Mouse (Mus musculus): Measurements from ENCODE around the gene Prm3. TPM values are rescaled to one million over a fixed set of nuclear protein-coding genes. Genes with fewer than 3 reads are reported as not detected.

The Prm3 gene
- polyA plus RNA-seq, 1 experiment from 2014 or later, result not detected

DNA sequence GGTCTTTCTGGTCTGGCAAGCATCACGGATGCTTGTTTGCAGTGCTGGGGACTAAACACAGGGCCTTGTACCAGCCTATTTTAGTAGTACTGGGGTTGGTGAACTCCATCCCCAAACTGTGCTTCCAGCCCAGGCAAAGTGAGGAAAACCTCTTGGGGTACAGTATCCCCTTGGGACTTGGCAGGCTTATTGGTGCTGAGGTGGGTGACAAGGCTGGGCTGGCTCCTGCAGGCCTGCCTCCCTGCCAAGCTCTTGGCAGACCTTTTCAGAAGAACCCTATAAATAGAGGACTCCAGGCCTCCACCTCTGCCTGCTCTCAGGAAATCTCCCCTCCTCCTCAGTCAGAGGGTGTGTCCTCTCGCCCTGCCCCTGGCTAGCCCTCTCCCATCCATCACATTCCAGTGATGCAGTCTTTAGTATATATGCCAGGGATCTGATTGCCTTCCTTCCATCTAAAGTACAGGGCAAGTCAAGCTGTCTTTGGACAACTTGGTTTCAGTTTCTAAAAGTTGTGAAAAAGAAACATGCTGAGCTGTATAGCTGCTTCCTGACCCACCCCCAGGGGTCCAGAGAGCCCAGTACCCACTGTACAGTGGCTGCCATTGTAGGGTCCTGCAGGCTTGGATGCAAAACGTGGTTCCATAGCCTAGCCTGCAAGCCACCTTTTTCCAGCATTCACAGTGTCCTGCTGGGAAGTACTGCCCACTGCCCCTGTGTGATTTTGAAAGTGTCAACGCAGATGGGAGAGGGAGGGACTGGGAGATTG, 3.7 kb downstream of the Prm3 start:
- peak overlapping the region; percentile 88 for H3K27ac ChIP-seq (ENCODE audit: low read length)
- no peaks in the 10 kb centered on the region for H3K9me3 ChIP-seq (replicated peaks; ENCODE audit: control insufficient read depth, low read length)
- no peaks in the 10 kb centered on the region for H3K36me3 ChIP-seq (ENCODE audit: control insufficient read depth, insufficient read depth)
- no peak overlapping the region for H3K4me3 ChIP-seq (ENCODE audit: low read length)
- H3K9ac ChIP-seq (ENCODE audit: low read length), result no peak overlapping the region
- 0 out of 2 replicates have a peak, but pooled peaks have one; percentile 7 for ATAC-seq (replicated peaks; ENCODE audit: extremely low read depth, insufficient read depth, low FRiP score)
- H3K4me2 ChIP-seq (ENCODE audit: low read depth, low read length), result peak overlapping the region; percentile 97
- peaks cover 40% of the 10 kb centered on the region for H3K4me1 ChIP-seq (ENCODE audit: control insufficient read depth, insufficient read depth, low read length)
- WGBS, result 45% methylated on average over 4 of the region's 4 CpGs
- no peaks in the 10 kb centered on the region for H3K27me3 ChIP-seq (ENCODE audit: control insufficient read depth, insufficient read depth, low read length)

DNA sequence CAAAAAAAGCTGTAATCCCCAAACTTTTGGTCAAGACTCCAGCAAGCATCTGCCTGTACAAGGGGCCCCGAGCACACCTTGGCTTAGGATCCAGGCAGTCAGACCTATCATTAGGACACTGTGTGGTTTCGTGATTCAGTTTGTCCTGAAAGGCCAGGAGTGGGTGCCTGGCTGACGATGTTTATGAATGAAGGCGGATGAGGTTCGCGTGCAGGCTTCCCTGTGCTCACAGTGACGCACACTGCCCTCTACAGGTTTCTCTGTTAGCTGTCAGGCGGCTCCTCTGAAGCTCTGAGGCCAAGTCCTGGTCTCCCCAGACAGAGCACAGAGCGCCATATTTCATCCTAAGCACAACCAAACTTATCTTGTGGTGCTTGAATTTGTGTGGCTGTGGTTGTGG, 4.4 kb downstream of the Prm3 start:
- Histone ChIP-seq H3K9me3 (replicated peaks; ENCODE audit: control insufficient read depth, low read length) (no peaks in the 10 kb centered on the region), H3K4me3 (ENCODE audit: low read length) (peak overlapping the region; percentile 76), H3K4me2 (ENCODE audit: low read depth, low read length) (peak overlapping the region; percentile 97), H3K4me1 (ENCODE audit: control insufficient read depth, insufficient read depth, low read length) (peaks cover 46% of the 10 kb centered on the region), H3K27ac (ENCODE audit: low read length) (peak overlapping the region; percentile 88), H3K36me3 (ENCODE audit: control insufficient read depth, insufficient read depth) (no peaks in the 10 kb centered on the region), H3K9ac (ENCODE audit: low read length) (peak overlapping the region; percentile 70), H3K27me3 (ENCODE audit: control insufficient read depth, insufficient read depth, low read length) (no peaks in the 10 kb centered on the region)
- ATAC-seq (replicated peaks; ENCODE audit: extremely low read depth, insufficient read depth, low FRiP score), result peak; percentile 25
- 3% methylated on average over 9 of the region's 9 CpGs for WGBS

DNA sequence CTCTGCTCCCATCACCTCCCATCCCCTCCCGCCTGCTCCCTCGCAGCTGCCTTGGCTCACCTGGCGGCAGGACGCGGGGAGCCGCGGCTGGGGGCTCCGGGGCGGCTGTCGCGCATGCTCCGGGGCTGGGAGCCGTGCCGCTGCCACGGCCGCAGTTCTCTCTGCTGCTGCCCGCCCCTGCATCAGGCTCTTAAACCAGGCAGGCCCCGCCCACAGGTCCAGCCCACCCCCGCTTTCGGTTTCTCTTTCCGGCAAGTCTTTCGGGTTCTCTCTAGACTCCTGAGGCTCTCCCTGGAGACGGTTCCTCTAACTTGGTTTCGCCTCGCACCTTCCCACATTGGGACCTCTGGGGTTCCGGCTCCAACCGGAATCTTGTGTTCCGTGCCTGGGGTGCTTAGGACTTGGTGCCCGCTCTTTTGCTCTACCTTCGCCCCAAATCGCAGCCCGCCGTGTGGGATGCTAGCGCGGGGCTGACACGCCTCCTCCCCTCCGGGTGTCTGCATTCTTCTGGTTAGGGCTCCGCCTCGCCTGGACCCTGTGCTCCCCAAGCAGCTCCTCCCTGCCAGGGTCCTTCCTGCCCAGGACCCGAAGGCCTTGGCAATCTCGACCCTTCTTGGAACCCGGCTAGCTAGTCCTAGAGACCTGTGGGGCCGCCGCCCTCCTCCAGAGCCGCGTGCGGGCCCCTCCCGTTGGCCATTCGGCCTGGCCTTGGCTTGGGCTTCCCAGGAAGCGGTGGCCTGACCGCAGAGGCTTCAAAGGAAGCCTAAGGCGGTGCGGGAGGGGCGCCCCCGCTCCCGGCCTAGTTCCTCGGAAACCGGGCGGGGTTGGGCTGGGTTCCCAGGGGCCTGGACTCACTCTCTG, 5.1 kb downstream of the Prm3 start, which contains the start of gene Socs1:
Gene Socs1, minus strand, starts transcription at position 166 of the 861 bp plus-strand sequence.
- H3K4me3 ChIP-seq (ENCODE audit: low read length), result peak within 1 kb of the TSS; percentile 76
- H3K27ac ChIP-seq (ENCODE audit: low read length), result peak within 1 kb of the TSS; percentile 88
- H3K36me3 ChIP-seq (ENCODE audit: control insufficient read depth, insufficient read depth), result no peaks in the 10 kb centered on the region
- H3K27me3 ChIP-seq (ENCODE audit: control insufficient read depth, insufficient read depth, low read length), result no peaks in the 10 kb centered on the region
- ATAC-seq (replicated peaks; ENCODE audit: extremely low read depth, insufficient read depth, low FRiP score), result peak; percentile 77
- under 1% methylated on average over 57 of the region's 59 CpGs for WGBS
- peak within 1 kb of the TSS; percentile 97 for H3K4me2 ChIP-seq (ENCODE audit: low read depth, low read length)
- peaks cover 53% of the 10 kb centered on the region for H3K4me1 ChIP-seq (ENCODE audit: control insufficient read depth, insufficient read depth, low read length)
- H3K9ac ChIP-seq (ENCODE audit: low read length), result peak within 1 kb of the TSS; percentile 70
- H3K9me3 ChIP-seq (replicated peaks; ENCODE audit: control insufficient read depth, low read length), result no peaks in the 10 kb centered on the region

DNA sequence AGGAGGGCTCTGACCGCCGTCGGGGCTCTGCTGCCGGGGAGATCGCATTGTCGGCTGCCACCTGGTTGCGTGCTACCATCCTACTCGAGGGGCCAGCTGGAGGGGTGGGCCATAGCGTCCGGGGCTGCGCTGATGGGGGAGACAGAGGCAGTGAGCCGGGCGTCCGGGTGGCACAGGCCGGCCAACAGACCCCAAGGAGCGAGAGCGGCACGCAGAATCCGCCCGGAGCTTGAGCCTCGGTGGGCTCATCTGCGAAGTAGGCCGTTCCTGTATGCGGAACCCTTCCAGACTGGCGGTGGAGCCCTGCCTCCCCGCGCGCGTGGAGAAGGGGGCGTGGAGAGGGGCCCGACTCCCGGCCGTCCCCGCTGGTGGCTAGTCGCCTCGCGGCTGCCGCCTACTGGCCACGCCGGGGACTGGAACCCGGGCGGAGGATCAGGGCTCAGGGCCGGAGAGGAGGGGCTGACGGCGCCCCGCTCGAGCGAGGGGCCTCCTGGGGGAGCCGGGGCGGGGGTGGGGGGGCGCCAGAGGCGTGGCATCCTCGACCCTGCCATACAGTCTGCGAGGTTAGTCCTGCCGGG, 5.8 kb downstream of the Prm3 start:
- peak overlapping the region; percentile 88 for H3K27ac ChIP-seq (ENCODE audit: low read length)
- under 1% methylated on average over 45 of the region's 55 CpGs for WGBS
- H3K9ac ChIP-seq (ENCODE audit: low read length), result peak overlapping the region; percentile 70
- H3K4me2 ChIP-seq (ENCODE audit: low read depth, low read length), result peak overlapping the region; percentile 97
- peaks cover 54% of the 10 kb centered on the region for H3K4me1 ChIP-seq (ENCODE audit: control insufficient read depth, insufficient read depth, low read length)
- no peaks in the 10 kb centered on the region for H3K27me3 ChIP-seq (ENCODE audit: control insufficient read depth, insufficient read depth, low read length)
- H3K4me3 ChIP-seq (ENCODE audit: low read length), result peak overlapping the region; percentile 76
- no peaks in the 10 kb centered on the region for H3K36me3 ChIP-seq (ENCODE audit: control insufficient read depth, insufficient read depth)
- H3K9me3 ChIP-seq (replicated peaks; ENCODE audit: control insufficient read depth, low read length), result no peaks in the 10 kb centered on the region
- ATAC-seq (replicated peaks; ENCODE audit: extremely low read depth, insufficient read depth, low FRiP score), result peak; percentile 63

DNA sequence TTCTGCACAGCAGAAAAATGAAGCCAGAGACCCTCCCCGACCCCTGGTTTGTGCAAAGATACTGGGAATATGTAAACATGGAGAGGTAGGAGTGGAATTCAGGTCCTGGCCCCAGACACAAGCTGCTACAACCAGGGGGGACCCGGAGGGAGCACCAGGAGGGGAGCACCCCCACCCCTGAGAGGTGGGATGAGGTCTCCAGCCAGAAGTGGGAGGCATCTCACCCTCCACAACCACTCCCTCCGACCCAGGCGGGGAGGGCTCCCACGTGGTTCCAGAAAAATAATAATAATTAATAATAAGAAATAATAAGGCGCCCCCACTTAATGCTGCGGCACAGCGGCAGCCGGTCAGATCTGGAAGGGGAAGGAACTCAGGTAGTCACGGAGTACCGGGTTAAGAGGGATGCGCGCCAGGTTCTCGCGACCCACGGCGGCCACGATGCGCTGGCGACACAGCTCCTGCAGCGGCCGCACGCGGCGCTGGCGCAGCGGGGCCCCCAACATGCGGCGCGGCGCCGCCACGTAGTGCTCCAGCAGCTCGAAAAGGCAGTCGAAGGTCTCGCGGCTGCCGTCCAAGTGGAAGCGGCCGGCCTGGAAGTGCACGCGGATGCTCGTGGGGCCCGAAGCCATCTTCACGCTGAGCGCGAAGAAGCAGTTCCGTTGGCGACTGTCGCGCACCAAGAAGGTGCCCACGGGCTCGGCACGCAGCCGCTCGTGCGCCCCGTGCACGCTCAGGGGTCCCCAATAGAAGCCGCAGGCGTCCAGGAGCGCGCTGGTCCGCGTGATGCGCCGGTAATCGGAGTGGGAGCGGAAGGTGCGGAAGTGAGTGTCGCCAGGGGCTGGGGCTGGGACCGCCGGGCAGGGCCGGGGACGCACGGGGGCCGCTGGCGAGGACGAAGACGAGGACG, 6.6 kb downstream of the Prm3 start:
- no peaks in the 10 kb centered on the region for H3K27me3 ChIP-seq (ENCODE audit: control insufficient read depth, insufficient read depth, low read length)
- H3K4me2 ChIP-seq (ENCODE audit: low read depth, low read length), result peak overlapping the region; percentile 97
- ATAC-seq (replicated peaks; ENCODE audit: extremely low read depth, insufficient read depth, low FRiP score), result peak; percentile 1; the same call in 1 of the 2 replicates
- 2% methylated on average over 81 of the region's 81 CpGs for WGBS
- H3K4me3 ChIP-seq (ENCODE audit: low read length), result peak overlapping the region; percentile 76
- H3K9ac ChIP-seq (ENCODE audit: low read length), result peak overlapping the region; percentile 70
- no peaks in the 10 kb centered on the region for H3K36me3 ChIP-seq (ENCODE audit: control insufficient read depth, insufficient read depth)
- H3K9me3 ChIP-seq (replicated peaks; ENCODE audit: control insufficient read depth, low read length), result no peaks in the 10 kb centered on the region
- peak overlapping the region; percentile 88 for H3K27ac ChIP-seq (ENCODE audit: low read length)
- H3K4me1 ChIP-seq (ENCODE audit: control insufficient read depth, insufficient read depth, low read length), result peaks cover 54% of the 10 kb centered on the region

DNA sequence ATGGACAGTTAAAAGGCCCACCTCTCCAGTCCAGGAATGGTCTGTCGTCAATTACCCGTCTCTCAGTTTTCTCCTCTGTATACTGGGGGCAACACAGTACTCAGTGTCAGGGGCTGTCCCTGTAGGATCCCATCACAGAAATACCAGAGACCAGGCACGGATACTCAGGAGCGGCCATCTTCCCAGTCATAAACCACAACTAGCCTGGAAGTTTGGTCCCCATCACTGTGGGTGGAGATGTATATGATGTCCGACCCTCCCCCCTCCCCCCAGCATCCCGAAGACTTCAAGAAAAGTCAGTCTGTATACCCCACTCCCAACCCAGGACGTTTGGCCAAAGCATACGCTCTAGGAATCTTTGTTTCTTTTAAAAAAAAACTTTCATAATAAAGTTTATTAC, 7.3 kb downstream of the Prm3 start:
- WGBS, result 54% methylated on average over 8 of the region's 8 CpGs
- H3K27ac ChIP-seq (ENCODE audit: low read length), result no peak overlapping the region
- H3K4me1 ChIP-seq (ENCODE audit: control insufficient read depth, insufficient read depth, low read length), result peaks cover 54% of the 10 kb centered on the region
- peak overlapping the region; percentile 97 for H3K4me2 ChIP-seq (ENCODE audit: low read depth, low read length)
- no peak for ATAC-seq (replicated peaks; ENCODE audit: extremely low read depth, insufficient read depth, low FRiP score)
- no peaks in the 10 kb centered on the region for H3K27me3 ChIP-seq (ENCODE audit: control insufficient read depth, insufficient read depth, low read length)
- H3K9me3 ChIP-seq (replicated peaks; ENCODE audit: control insufficient read depth, low read length), result no peaks in the 10 kb centered on the region
- no peaks in the 10 kb centered on the region for H3K36me3 ChIP-seq (ENCODE audit: control insufficient read depth, insufficient read depth)
- peak overlapping the region; percentile 70 for H3K9ac ChIP-seq (ENCODE audit: low read length)
- peak overlapping the region; percentile 76 for H3K4me3 ChIP-seq (ENCODE audit: low read length)

DNA sequence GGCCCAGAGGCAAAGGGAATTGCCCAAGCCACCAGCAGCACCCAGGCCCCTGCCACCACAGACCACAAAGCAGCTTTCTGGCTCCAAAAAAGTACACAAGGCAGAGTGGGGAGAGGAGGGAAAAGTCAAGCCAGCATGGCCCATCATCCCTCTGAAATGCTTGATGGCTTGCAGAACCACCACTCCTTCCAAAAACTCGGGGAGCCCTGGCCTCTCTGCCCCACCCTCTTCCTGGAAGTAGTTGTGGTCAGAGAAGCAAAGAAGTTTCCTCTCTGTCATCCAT, 7.6 kb downstream of the Prm3 start:
- H3K4me2 ChIP-seq (ENCODE audit: low read depth, low read length), result peak overlapping the region; percentile 97
- H3K9me3 ChIP-seq (replicated peaks; ENCODE audit: control insufficient read depth, low read length), result no peaks in the 10 kb centered on the region
- no peaks in the 10 kb centered on the region for H3K36me3 ChIP-seq (ENCODE audit: control insufficient read depth, insufficient read depth)
- no peak for ATAC-seq (replicated peaks; ENCODE audit: extremely low read depth, insufficient read depth, low FRiP score)
- H3K27me3 ChIP-seq (ENCODE audit: control insufficient read depth, insufficient read depth, low read length), result no peaks in the 10 kb centered on the region
- peak overlapping the region; percentile 70 for H3K9ac ChIP-seq (ENCODE audit: low read length)
- peak overlapping the region; percentile 62; the same call in 1 of the 2 replicates for H3K27ac ChIP-seq (ENCODE audit: low read length)
- 14% methylated on average over 1 of the region's 1 CpGs for WGBS
- peak overlapping the region; percentile 76 for H3K4me3 ChIP-seq (ENCODE audit: low read length)
- peaks cover 54% of the 10 kb centered on the region for H3K4me1 ChIP-seq (ENCODE audit: control insufficient read depth, insufficient read depth, low read length)

DNA sequence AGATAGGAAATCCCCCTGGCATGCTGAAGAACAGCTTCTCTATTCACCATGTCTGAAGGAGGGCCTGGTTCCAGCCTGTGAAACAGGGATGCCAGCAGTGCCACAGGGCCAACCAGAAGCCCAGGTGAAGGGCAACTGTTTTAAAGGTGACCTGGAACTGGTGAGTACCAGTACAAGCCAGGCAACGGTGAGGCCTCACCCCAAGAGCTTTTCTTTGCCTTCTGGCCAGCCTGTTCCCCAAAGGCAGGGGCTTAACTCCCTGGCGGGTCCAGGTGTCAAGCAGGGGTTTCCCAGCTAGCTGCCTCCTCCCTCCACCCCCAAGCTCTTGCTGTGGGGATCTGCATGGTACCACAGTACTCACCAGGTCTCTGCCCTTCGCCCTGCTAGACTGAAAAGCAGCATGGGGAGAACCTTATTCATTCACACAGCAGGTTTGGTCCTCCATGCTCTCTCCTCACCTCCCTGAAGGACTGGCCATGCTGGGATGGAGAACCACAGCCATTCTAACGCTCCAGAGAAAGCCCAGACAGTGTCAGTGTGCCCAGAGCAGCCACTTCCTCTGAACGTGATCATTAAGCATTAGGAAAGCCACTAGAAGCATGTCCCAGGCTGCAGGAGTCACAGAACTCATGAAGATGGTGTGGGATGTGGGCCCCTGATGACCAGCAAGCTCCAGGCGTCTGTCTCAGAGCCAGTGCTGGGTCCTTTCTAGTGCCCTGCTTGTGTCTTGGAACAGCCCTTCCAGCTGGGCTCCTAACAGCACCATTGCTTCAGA, 8.2 kb downstream of the Prm3 start:
- peak overlapping the region; percentile 62 for H3K27ac ChIP-seq (ENCODE audit: low read length)
- H3K4me3 ChIP-seq (ENCODE audit: low read length), result peak overlapping the region; percentile 76
- no peak for ATAC-seq (replicated peaks; ENCODE audit: extremely low read depth, insufficient read depth, low FRiP score)
- no peaks in the 10 kb centered on the region for H3K36me3 ChIP-seq (ENCODE audit: control insufficient read depth, insufficient read depth)
- H3K4me1 ChIP-seq (ENCODE audit: control insufficient read depth, insufficient read depth, low read length), result peaks cover 54% of the 10 kb centered on the region
- peak overlapping the region; percentile 70 for H3K9ac ChIP-seq (ENCODE audit: low read length)
- H3K4me2 ChIP-seq (ENCODE audit: low read depth, low read length), result peak overlapping the region; percentile 97
- WGBS, result 32% methylated on average over 6 of the region's 6 CpGs
- H3K9me3 ChIP-seq (replicated peaks; ENCODE audit: control insufficient read depth, low read length), result no peaks in the 10 kb centered on the region
- H3K27me3 ChIP-seq (ENCODE audit: control insufficient read depth, insufficient read depth, low read length), result no peaks in the 10 kb centered on the region

All from heart, embryonic 16.5 days (tissue).